Mouse (Mus musculus) embryonic facial prominence, embryonic 15.5 days (tissue): ENCODE results near the gene Robo1. TPM values are rescaled to one million over a fixed set of nuclear protein-coding genes. Genes with fewer than 3 reads are reported as not detected.

Experiments
- ATAC-seq: fragments of 200-750 bp; cut with Nextera tagmentation; 2 replicates; pipeline ENCODE4 v1.8.0; 2017; ENCODE audit warnings: low read depth, moderate TSS enrichment; ENCODE audit not compliant: insufficient number of reproducible peaks, low FRiP score, low TSS enrichment
- H3K27ac ChIP-seq: fragments of 300-500 bp; sonication (generic); replicated peaks from 2 replicates; pipeline ENCODE4 v1.5.1; 2015; ENCODE audit warnings: mild to moderate bottlenecking, inconsistent platforms
- H3K27me3 ChIP-seq: fragments of 300-500 bp; sonication (generic); 2 replicates; pipeline ENCODE4 v1.6.1; 2015; ENCODE audit warnings: inconsistent platforms
- H3K36me3 ChIP-seq: fragments of 300-500 bp; sonication (generic); 2 replicates; pipeline ENCODE4 v1.6.1; 2015; ENCODE audit warnings: mild to moderate bottlenecking, inconsistent platforms
- H3K4me1 ChIP-seq: fragments of 300-500 bp; sonication (generic); 2 replicates; pipeline ENCODE4 v1.6.1; 2015; ENCODE audit warnings: inconsistent platforms
- H3K4me2 ChIP-seq: fragments of 300-500 bp; sonication (generic); replicated peaks from 2 replicates; pipeline ENCODE4 v1.6.1; 2015; ENCODE audit warnings: mild to moderate bottlenecking, inconsistent platforms
- H3K4me3 ChIP-seq: fragments of 300-500 bp; sonication (generic); replicated peaks from 2 replicates; pipeline ENCODE4 v1.5.1; 2015; ENCODE audit warnings: mild to moderate bottlenecking, inconsistent platforms
- H3K9ac ChIP-seq: fragments of 300-500 bp; sonication (generic); 2 replicates; pipeline ENCODE4 v1.6.1; 2015; ENCODE audit warnings: inconsistent platforms
- H3K9me3 ChIP-seq: fragments of 300-500 bp; sonication (generic); replicated peaks from 2 replicates; pipeline ENCODE4 v1.6.1; 2016; ENCODE audit warnings: inconsistent platforms
- WGBS: fragments of 180-500 bp; shearing (Covaris S2); methylation state at CpG from one replicate; pipeline ENCODE4 v1.1.7; 2015; 5-methylcytosine and 5-hydroxymethylcytosine counted together
- polyA plus RNA-seq: library from polyadenylated mRNA; unstranded; fragments of >200 nt; fragmentation: Nextera tagmentation; extraction: Ambion mirVana; gene quantifications from 2 replicates; pipeline ENCODE4 v1.2.1, GENCODE M21; 2015

Gene Robo1
- polyA plus RNA-seq, 1 experiment from 2014 or later, result 36.9 TPM

DNA sequence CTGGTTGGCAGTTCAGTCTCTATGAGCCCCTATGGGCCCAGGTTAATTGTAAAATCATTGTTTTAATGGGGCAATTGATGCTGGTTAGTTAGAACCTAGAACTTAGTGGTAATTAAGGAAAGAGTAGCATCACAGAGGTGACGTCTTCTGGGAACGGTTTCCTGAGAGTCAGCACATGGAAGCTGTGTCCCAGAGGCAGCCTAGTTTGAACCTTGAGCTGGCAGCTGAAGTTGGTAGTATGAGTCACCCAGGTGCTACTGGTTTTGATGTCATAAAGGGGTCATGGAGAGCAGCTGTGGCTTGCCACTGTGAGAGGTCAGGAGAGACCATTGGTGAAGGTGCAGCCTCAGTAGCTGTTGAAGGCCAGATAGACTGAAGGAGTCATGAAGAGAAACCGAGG lies 763.9 kb downstream of the Robo1 start:
- no peak for ATAC-seq

DNA sequence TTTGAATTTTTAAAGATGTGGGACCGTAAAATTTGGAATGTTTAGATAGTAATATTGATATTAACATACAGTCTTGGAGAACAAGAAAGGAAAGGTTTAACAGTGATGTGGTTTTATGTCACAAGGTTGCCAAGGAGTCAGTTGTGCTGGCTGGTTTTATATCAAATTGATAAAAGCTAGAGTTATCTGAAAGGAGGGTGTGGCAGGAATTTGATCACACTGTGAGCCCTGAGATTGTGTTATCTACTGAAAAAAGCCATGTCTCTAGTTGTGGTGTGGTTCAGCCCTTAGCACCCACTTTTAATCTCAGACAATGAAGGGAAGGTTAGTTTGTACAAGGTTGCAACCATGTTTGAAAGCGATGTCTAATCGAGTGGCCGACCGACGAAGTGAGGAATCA lies 764.8 kb downstream of the Robo1 start:
- ATAC-seq, result no peak
- H3K4me2 ChIP-seq, result no peak overlapping the region
- H3K27ac ChIP-seq, result no peak overlapping the region

More for the DNA sequence above, 763.9 kb downstream of the Robo1 start:
- Histone ChIP-seq H3K36me3 (no peaks in the 10 kb centered on the region), H3K4me2 (no peak overlapping the region), H3K27me3 (no peaks in the 10 kb centered on the region), H3K4me1 (no peaks in the 10 kb centered on the region), H3K9me3 (no peaks in the 10 kb centered on the region), H3K9ac (no peak overlapping the region), H3K27ac (no peak overlapping the region), H3K4me3 (no peak overlapping the region)
- 92% methylated on average over 3 of the region's 3 CpGs for WGBS

DNA sequence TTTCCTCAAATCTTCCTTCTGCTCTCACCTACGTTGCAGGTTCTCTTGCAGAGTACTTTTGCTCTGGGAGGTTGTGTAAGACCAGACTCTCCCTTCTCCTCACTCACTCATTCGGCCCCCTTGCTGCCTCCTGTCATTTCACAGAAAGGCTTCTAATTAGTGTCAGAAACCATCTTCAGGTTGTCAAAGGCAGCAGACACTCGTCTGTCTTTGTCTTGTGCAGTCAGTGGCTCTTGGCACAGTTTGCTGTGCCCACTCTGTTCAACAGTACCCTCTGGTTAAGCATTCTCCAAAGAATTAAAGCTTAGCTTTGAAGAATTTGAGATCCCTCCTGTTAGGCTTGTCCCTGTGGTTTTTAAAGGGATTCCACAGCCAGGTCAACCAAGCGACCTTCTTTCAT lies 774.3 kb downstream of the Robo1 start:
- WGBS, result 61% methylated on average over 4 of the region's 4 CpGs
- Histone ChIP-seq H3K4me3 (no peak overlapping the region), H3K9ac (no peak overlapping the region), H3K4me1 (no peaks in the 10 kb centered on the region), H3K4me2 (no peak overlapping the region), H3K27me3 (no peaks in the 10 kb centered on the region), H3K9me3 (no peaks in the 10 kb centered on the region), H3K27ac (no peak overlapping the region), H3K36me3 (no peaks in the 10 kb centered on the region)
- ATAC-seq, result no peak

More for the DNA sequence above, 764.8 kb downstream of the Robo1 start:
- Histone ChIP-seq H3K9me3 (no peaks in the 10 kb centered on the region), H3K27me3 (no peaks in the 10 kb centered on the region), H3K9ac (no peak overlapping the region), H3K4me3 (no peak overlapping the region), H3K36me3 (no peaks in the 10 kb centered on the region), H3K4me1 (no peaks in the 10 kb centered on the region)
- WGBS, result 96% methylated on average over 6 of the region's 6 CpGs

DNA sequence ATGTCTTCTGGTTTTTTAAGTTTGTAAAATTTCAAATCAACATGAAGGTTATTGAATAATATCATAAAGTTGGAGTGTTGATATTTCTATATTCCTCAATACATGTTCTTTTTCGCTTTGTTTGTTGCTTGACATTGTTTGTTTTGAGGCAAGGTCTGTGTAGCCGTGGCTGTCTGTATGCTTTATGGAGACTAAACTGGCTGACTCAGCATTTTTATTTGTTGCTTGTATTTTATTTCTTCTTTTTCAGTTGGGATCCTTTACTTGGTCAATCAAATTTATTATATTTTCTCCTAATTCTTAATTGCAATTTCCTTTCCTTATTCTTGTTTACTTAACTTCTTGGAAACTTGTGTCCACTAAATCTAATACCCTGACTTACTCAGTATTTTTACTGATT lies 775.0 kb downstream of the Robo1 start:
- no peak overlapping the region for H3K9ac ChIP-seq
- no peak for ATAC-seq
- 84% methylated on average over 2 of the region's 2 CpGs for whole genome bisulfite sequencing
- no peaks in the 10 kb centered on the region for H3K9me3 ChIP-seq
- no peak overlapping the region for H3K27ac ChIP-seq
- no peaks in the 10 kb centered on the region for H3K4me1 ChIP-seq
- no peaks in the 10 kb centered on the region for H3K36me3 ChIP-seq
- H3K4me2 ChIP-seq, result no peak overlapping the region
- no peaks in the 10 kb centered on the region for H3K27me3 ChIP-seq
- no peak overlapping the region for H3K4me3 ChIP-seq
